Mouse (Mus musculus) left cerebral cortex, postnatal 14 days (tissue): Measurements from ENCODE around the gene Ptger4. TPM values are rescaled to one million over a fixed set of nuclear protein-coding genes. Genes with fewer than 3 reads are reported as not detected.
A peak's percentile ranks its signal among the peaks of the same experiment; 100 is the strongest.

Source experiments
- DNase-seq, 2 experiments: peaks; one replicate each; pipeline ENCODE4 v3.0.0; 2021 to 2022; ENCODE audit warnings: low spot score in 2 of 2, mixed read lengths in 1 of 2
- intact Hi-C: fragments of 180-260 bp; cut with DNase I; formaldehyde crosslinking; loops from one replicate; pipeline ENCODE4 v1.15.1; 2025
- long read RNA-seq, 2 experiments: library from polyadenylated mRNA; stranded (forward); transcript quantifications; one replicate each; pipeline ENCODE4 v2.0.0; 2021
- total RNA-seq, 2 experiments: library from RNA; stranded (reverse); gene quantifications; 2 replicates each; pipeline ENCODE4 v1.2.3; 2021

Ptger4 gene
- 1 to 10 TPM; 2.4 TPM for total RNA-seq
- long read RNA-seq, experiment 1, partial matches to known transcripts = 2 of 3 reads
- long read RNA-seq, experiment 1, other reads (novel, unspliced or antisense) = 1 of 3 reads
- long read RNA-seq, experiment 2, partial matches to known transcripts = 2 of 4 reads
- long read RNA-seq, experiment 2, other reads (novel, unspliced or antisense) = 1 of 4 reads

DNA sequence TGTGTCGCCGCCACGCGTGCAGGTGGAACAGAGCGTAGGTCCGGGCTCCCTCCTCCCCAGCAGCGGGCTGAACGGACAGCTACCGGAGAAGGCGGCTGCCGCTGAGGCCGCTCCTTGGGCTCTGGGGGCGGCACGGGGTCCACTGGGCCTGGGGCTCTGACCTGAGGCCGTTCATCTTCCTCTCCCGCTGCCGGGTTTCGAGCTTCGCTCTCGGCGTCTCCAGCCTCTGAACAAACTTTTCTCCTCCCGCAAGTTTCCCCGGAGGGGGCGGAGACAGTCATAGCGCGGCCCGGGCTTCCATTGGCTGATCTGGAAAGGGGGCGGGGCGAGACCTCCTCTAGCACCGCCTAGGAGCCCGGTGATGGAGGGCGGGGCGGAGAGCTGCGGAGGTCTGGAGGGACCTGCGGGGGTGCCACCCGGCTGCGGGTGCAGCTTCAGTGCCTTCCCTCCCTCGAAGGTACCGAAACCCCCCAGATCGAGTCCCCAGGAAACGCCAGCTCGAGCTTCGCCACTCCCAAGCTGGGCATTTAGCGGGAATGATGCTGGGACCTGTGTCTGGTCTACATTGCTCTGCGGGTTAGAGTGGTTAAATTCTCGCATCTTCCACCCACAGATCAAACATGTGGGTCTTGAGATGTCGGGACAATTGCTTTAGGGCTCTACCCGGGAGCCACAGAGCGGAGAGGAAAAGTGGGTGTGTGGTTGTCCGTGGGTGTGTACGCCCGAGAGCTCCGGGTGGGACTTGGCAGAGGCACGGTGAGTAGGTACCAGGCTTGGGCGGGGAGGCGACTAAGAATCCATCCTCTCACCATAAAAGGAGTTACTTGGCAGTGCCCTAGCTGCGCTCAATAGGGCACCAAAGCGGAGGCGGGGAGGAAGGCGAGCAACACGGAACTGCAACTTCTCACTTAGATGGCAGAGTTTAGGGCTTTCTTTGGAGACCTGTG, at the start of gene Ptger4:
Gene Ptger4 (minus strand): TSS at position 229 of the 947 bp plus-strand sequence.
- DNase-seq = peak; percentile 76 to 86
- intact Hi-C loops = no loop called here

DNA sequence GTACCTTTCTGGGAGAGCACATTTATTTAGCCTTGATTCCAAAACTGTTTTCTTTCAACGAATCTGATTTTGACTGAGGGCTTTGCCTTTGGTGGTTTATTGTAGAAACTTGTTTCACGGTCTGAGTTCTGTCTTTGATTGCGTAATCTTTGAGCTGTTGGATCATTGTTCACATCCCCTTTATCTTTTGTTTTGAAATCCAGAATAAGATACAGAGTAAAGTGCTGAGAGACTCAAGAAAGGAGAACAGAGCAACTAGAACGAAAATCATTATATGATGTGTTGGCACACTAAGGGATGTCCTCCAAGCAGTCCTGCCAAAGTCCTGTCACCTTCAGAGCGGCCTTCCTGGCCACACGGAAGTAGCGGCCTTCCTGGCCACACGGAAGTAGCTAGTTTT, 44.4 kb upstream of the Ptger4 start:
- intact Hi-C loops = no loop called here
- DNase-seq = no peak

DNA sequence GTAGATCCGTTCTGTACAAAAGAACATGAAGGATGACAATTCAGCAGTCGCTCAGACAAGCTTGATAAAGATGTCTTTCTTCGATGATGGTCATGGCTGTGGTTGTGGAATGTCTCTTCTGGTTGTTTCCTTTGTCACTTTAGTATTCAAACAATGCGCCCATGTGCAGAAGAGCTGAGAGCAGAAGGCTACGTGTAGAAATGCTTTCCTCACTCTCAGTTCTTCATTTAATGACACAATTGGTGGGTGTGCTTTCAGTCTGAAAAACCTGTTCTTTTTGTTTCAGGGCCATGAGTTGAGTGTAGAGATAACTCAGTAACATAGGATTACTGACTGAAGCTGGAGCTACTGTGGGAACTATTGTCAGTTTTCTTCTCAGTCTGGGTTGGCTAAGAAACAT, 43.1 kb upstream of the Ptger4 start:
- DNase-seq = no peak
- intact Hi-C loops = no loop called here

DNA sequence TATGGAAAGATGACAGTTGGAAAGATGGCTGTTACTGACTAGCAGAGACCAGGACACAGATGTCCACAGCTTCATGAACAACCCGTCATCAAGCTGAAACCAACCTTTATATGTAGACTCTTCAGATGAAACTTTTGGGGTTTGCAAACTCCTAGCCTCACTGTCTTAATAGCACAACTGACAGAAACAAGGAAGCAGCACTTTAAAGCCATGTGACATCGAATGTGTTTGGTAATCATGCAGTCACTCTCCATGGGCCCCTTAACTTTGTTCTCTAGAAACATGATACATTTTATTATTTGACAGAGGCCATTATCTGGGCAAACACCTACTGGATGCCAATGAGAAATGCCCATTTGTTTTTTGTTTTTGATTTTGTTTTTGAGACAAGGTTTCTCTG, 37.3 kb upstream of the Ptger4 start:
- intact Hi-C loops = no loop called here

DNA sequence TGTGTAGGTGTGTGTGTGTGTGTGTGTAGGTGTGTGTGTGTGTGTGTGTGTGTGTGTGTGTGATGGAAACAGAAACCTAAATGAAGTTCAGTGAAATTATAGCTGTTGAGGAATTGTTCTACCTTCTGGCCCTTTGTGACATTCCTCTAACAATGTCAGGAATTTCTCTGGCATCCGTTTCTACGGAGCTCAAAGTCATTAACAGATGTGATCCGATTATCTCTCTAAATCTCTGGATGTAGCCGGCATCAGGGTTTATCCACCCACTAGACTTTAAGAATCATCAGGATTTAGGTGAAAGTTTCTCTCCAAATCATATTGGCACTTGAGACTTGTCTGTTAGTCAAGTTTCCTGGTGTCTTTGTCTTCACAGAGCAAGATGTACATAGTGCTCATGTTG, 35.8 kb upstream of the Ptger4 start:
- DNase-seq = no peak
- intact Hi-C loops = no loop called here

More for the DNA sequence above, 37.3 kb upstream of the Ptger4 start:
- no peak for DNase-seq

DNA sequence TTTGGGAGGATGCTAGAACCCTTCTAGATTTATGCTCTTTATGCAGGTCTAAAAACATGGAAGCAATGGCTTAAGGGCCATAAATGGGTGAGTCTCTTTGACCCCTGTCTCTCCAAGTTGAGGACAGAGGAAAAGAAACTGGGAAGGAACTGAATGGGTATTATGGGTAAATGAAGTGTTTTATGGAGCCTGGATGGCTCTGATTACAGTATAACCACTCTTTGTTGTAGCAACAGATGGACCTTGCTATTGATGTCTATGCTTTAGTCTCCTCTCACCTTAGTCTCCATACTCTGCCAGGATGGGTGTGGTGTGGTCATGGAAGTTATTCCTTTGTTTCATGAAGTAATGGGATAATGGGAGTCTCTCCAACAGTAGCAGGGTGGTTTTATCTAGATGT, 34.5 kb upstream of the Ptger4 start:
- intact Hi-C loops = no loop called here
- no peak for DNase-seq

DNA sequence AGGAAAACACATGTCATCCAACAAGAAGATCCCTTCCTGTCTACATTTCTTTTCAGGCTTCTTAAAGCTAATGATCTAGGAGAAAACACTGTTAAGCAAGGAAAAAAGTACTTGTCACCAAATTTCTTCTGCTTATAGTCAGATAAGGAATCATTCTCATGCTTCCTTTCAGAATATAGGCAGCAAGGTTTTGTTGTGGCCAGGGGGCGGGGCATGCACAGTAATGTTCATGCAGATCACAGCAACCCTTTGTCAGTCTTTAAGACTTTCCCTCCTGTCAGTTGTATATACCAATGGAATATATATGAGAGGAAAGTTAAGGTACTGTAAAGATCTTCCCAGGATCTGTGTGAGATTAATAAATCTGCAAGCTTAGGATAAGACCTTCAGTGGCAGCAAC, 30.0 kb upstream of the Ptger4 start:
- no peak for DNase-seq
- intact Hi-C loops = no loop called here

DNA sequence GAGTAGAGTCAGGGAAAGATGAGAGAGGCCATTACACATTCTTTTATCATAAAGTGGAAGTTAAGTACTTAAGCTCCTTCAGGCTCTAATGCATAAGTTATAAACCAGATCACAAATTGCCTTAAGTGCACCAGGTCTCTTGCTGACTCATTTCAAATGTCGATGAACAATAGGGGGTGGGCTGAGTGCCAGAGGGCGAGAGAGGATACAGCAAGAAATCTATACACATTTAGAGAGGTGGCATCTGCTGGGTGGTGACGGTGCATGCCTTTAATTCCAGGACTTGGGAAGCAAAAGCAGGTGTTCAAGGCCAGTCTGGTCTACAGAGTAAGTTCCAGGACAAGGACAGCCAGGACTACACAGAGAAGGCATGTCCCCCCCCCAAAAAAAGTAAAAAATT, 22.1 kb upstream of the Ptger4 start:
- no peak for DNase-seq
- intact Hi-C loops = no loop called here

DNA sequence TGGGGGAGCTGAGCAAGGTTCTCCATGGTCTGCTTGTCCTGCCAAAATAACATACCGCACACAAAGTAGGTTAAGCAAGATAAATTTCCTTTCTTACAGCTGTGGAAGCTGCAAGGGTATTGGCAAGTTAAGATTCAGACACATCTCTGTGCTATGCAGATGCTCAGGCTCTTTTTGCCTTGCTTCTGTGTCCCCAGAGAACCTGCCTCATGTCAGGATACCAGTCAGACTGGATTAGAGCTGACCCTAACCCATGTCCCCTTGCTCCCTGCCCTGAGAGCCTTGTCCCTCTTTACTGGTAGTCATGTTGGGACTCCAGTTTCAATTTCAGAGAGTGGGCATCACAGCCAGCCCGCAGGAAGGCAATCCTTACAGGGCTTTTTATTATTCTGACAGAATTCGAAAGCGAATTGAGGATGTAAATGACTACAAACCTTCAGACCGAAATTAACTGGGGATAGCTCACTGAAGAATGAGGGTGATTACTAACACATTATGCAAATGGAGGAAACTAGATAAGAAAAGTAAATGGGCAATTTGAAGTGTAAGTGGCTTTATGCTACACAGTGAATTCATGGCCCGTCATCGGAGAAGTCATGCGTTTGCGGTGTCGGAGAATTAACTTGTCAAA, 19.0 kb upstream of the Ptger4 start:
- DNase-seq = no peak
- intact Hi-C loops = no loop called here

DNA sequence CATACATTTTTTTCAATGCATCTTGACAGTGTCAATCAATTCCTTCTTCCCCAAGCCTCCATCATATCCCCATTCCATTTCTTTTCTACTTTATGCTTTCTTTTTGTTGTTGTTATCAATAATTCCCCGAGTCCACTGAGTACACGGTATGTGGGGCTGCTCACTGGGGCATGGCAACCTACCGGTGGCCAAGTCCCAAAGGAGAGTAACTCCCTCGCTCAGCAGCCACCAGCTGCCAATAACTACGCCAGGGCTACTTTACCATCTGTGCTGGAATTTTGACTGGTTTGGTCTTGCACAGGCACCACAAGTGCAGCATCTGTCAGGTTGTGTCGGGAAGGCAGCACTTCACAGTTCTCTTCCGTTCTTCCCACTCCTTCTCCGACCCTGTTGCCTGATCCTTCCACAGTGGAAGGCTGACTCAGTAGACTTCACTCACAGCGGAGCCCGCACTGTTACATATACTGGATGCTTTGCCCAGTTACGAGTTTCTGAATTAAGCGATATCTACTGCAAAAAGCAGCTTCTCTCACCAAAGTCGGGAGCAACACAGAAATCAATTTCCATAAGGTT, 18.2 kb upstream of the Ptger4 start:
- intact Hi-C loops = no loop called here
- DNase-seq = no peak

DNA sequence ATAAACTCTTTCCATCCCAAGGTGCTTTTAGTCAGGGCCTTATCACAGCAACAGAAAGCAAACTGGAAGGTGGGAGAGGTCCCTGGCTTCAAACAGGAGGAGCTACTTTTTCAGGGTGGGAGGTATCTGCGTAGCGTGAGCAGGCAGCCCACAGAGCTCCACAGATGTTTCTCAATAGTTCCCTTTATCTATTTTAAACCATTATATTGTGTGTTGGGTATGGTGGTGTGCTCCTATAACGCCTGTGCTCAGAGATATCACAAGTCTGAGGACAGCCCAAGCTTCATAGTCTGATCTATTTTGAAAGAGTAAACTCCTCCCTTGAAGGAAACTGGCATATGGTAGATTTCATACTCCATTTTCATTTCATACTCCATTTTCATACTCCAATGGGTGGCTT, 17.0 kb upstream of the Ptger4 start:
- intact Hi-C loops = no loop called here
- DNase-seq = no peak

DNA sequence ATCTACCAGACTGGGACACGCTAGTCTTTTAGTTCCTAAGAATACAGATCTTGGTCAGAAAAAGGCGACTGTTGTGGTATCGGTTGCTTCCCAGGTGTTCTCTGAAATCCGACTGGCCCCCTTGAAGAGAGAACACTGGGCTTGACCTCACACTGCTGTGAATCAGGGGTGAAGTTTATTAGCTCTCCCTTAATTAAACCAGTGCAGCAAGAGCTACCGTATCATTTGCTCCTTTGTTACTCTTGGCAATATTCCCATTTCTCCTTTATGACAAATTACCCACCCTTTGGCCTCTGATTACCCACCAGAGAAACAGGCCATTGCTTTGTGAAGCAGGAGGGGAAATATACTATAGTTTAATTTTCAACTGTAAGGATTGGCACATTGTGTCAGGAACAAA, 16.2 kb upstream of the Ptger4 start:
- intact Hi-C loops = no loop called here
- no peak for DNase-seq

DNA sequence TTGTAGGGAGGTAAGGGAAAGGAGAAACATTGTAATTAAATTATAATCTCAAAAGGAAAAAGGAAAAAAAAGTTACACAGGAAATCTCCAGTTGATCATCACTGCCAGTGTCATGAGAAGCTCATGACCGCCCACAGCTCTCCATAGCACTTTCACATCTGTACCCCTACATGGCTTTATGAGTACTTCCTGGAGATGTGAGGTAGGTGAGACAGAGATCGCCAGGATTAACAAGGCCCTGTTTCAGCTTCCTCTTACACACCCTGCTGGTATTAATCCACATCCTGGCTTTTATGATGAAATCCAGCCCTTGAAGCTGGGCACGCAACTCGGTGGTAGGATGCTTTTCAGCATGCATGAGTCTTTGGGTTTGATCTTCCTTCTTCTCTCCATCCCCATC, 6.2 kb upstream of the Ptger4 start:
- no peak for DNase-seq
- intact Hi-C loops = no loop called here

DNA sequence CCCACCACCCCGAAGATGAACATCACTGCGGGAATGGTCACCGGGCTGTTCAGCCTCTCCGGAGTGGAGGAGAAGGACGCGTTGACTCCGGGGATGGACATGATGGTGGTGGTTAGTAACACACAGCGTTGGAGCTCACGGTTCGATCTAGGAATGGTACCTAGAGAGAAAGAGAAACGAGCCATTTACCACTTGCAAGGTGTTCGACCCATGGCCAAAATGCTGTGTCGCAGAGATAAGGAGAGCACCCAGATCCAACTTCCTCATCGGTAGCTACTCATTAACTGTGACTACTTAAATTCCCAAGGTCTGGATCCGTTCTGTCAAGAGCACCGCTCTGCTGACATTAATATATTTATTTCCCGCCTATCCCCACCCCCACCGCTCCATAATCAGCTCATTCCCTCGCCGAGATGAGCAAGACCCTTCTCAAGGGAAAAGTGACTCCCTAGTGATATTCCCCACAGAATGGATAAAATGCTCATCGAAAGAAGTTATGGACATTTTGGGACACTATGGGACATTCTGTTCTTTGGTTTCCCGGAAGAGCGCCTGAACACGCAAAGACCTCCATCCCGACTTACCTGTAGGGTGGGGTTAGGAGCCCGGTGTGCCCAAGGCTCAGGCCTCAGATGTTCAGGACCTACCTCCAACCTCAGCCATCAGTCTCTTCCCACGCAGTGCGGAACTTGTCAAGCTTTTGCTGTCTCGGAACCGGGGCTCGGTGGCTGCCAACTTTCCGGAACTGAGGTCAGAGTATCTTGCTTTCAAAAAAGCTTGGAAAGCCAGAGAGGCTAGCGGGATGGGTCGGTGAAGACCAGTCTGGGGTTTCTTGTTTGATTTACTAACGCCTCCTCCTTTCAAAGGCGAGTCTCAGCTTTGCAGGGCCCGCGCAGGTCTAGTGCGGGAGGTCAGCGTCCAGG, 690 bp downstream of the Ptger4 start:
- DNase-seq = no peak
- intact Hi-C loops = no loop called here

DNA sequence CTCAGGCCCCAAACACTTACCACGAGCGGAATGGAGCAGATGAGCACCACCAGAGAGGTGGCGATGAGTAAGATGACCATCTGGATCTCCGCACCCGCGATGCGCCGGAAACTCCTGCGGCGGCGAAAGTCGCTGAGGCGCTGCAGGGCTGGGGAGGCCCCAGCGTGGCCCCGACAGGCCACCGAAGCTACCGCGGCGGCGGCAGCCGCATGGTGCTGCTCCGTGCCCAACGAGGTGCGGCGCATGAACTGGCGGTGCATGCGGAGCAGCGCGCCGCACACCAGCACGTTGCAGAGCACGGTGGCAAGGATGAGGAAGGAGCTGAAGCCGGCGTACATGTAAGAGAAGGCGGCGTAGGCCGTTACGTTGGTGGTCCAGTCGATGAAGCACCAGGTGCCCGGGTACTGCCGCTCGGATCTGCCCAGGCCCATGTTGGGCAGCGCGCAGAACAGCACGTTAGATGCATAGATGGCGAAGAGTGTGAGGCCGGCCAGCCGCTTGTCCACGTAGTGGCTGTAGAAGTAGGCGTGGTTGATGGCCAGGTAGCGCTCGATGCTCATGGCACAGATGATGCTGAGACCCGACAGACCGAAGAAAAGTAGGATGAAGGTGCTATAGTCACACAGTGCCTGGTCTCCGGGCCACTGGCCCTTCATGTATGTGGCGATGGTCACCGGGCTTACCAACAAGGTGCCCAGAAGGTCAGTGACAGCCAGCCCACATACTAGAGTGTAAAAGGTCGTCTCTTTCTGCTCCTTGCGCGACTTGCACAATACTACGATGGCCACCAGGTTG, 1.5 kb downstream of the Ptger4 start:
- intact Hi-C loops = no loop called here
- peak in 1 of 2 experiments; percentile 28 for DNase-seq

DNA sequence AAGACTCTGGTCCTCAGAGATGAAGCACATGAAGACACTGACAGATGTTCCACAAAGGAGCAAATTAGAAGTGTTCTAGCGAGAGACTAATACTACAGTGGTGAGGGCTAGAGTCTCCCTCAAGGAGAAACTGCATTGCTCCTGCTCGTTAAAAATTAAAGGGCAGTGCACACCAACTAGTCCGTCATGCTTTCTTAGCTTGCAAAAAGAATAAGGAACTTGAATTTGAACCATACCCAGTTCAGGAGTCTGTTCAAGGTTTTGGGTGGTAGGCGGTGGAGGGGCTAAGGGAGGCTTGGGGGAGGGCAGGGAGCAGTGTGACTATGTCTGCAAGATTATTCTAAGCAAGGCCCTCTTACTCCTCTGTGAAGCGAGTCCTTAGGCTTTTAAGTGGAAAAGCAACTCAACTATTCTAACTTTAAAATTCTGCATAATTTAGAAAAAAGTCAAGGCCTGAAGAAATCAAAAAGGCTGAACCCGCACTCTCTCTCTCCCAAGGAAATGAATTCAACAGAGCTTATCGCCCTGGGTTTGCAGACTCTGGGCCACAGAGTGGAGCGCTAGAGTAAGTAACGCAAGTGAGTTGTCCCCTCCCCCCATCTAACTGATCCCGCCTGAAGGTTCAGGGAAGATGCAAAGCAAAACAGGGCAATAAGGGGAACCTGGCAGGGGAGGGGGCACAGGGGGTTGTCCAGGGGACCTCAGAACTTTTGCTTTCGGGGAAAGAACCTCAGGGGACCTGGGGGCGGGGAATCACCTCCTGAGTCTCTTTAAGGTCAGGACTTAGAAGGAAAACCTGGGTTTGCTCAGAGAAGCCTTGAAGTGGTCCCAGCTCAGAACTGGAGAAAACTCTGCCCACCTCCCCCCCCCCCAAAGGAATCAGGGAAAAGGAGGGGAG, 2.4 kb downstream of the Ptger4 start:
- DNase-seq = peak in 1 of 2 experiments; percentile 54
- intact Hi-C loops = no loop called here

DNA sequence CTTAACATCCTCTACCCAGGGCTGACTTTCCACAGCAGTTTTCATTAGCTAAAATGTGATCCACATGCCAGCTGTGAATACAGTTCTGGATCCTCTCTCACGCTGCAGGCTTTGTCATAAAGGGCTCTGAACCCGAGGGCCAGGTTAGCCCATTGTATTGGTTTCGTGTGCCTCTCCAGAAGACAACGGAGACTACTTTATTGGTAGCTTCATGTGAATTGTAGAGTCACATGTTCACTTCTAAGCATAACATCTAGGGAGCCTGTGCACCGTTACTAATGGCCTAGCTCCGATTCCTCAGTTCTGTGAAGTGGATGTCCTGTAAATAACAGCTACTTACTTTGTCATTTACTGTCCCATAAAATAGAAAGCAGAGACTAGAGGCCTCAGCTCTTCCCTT, 3.6 kb downstream of the Ptger4 start:
- DNase-seq = no peak
- intact Hi-C loops = no loop called here
